Mouse (Mus musculus) midbrain, embryonic 10.5 days (tissue): ENCODE data around the gene Kdm4d. TPM values are rescaled to one million over a fixed set of nuclear protein-coding genes. Genes with fewer than 3 reads are reported as not detected.
A peak's percentile ranks its signal among the peaks of the same experiment; 100 is the strongest.
"Not testable (repeated sequence)": the region's sequence is repeated elsewhere in the genome, so short reads cannot be mapped to it uniquely, and the experiment has no call there.

ENCODE experiments used
- DNase-seq: peaks from one replicate; pipeline ENCODE4 v3.0.0-alpha.2; 2017; ENCODE audit warnings: low spot score
- H3K27ac ChIP-seq: fragments of 300-500 bp; sonication (generic); replicated peaks from 2 replicates; pipeline ENCODE4 v1.5.1; 2016; ENCODE audit warnings: mild to moderate bottlenecking
- H3K27me3 ChIP-seq: fragments of 300-500 bp; sonication (generic); 2 replicates; pipeline ENCODE4 v1.6.1; 2016; ENCODE audit warnings: low read depth, mild to moderate bottlenecking; ENCODE audit not compliant: poor library complexity, severe bottlenecking
- H3K36me3 ChIP-seq: fragments of 300-500 bp; sonication (generic); 2 replicates; pipeline ENCODE4 v1.6.1; 2016; ENCODE audit warnings: mild to moderate bottlenecking, moderate library complexity
- H3K4me1 ChIP-seq: fragments of 300-500 bp; sonication (generic); 2 replicates; pipeline ENCODE4 v1.6.1; 2016
- H3K4me3 ChIP-seq: fragments of 300-500 bp; sonication (generic); 2 replicates; pipeline ENCODE4 v1.5.1; 2016; ENCODE audit warnings: mild to moderate bottlenecking, moderate library complexity
- H3K9me3 ChIP-seq: fragments of 300-500 bp; sonication (generic); replicated peaks from 2 replicates; pipeline ENCODE4 v1.6.1; 2016; ENCODE audit warnings: mild to moderate bottlenecking
- WGBS: fragments of 180-500 bp; shearing (Covaris S2); methylation state at CpG from one replicate; pipeline ENCODE4 v1.1.7; 2016; 5-methylcytosine and 5-hydroxymethylcytosine counted together
- polyA plus RNA-seq: library from polyadenylated mRNA; unstranded; fragments of >200 nt; fragmentation: Nextera tagmentation; extraction: Ambion mirVana; gene quantifications from 2 replicates; pipeline ENCODE4 v1.2.1, GENCODE M21; 2016

The Kdm4d gene
- polyA plus RNA-seq, 1 experiment from 2014 or later = 0.15 TPM

GRCm38 (mm10) chr9:14518105-14518504 lies 17.8 kb upstream of the Kdm4d start:
- WGBS = 81% methylated on average over 3 of the region's 3 CpGs
- Histone ChIP-seq H3K36me3 (no peaks in the 10 kb centered on the region), H3K27me3 (no peaks in the 10 kb centered on the region), H3K27ac (no peak overlapping the region), H3K9me3 (no peaks in the 10 kb centered on the region), H3K4me3 (no peak overlapping the region), H3K4me1 (0 out of 2 replicates have a peak, but pooled peaks cover 8% of the 10 kb centered on the region)
- DNase-seq = no peak

- Histone ChIP-seq H3K36me3 (no peaks in the 10 kb centered on the region), H3K9me3 (no peaks in the 10 kb centered on the region), H3K4me1 (0 out of 2 replicates have a peak, but pooled peaks cover 8% of the 10 kb centered on the region), H3K27me3 (no peaks in the 10 kb centered on the region), H3K27ac (no peak overlapping the region), H3K4me3 (no peak overlapping the region)
- DNase-seq = no peak
- 72% methylated on average over 1 of the region's 1 CpGs for WGBS
Observed at GRCm38 (mm10) chr9:14517296-14517695, 17.0 kb upstream of the Kdm4d start.

- H3K27me3 ChIP-seq = no peaks in the 10 kb centered on the region
- 73% methylated on average over 9 of the region's 9 CpGs for WGBS
- no peaks in the 10 kb centered on the region for H3K4me1 ChIP-seq
- peak; percentile 51 for DNase-seq
- peaks cover 40% of the 10 kb centered on the region for H3K36me3 ChIP-seq
- H3K4me3 ChIP-seq = no peak overlapping the region
- no peaks in the 10 kb centered on the region for H3K9me3 ChIP-seq
- no peak overlapping the region for H3K27ac ChIP-seq
Observed at GRCm38 (mm10) chr9:14512633-14513445, 12.6 kb upstream of the Kdm4d start.

- Histone ChIP-seq H3K27ac (peak overlapping the region; percentile 86), H3K27me3 (no peaks in the 10 kb centered on the region), H3K4me1 (peaks cover 17% of the 10 kb centered on the region), H3K36me3 (peaks cover 40% of the 10 kb centered on the region), H3K4me3 (peak overlapping the region; percentile 90), H3K9me3 (no peaks in the 10 kb centered on the region)
- 4% methylated on average over 10 of the region's 10 CpGs for WGBS
- no peak for DNase-seq
Observed at GRCm38 (mm10) chr9:14500916-14501424, 688 bp upstream of the Kdm4d start.

- DNase-seq = no peak
- 82% methylated on average over 4 of the region's 4 CpGs for WGBS
- Histone ChIP-seq H3K4me3 (peak overlapping the region; percentile 90), H3K9me3 (no peaks in the 10 kb centered on the region), H3K36me3 (peaks cover 21% of the 10 kb centered on the region), H3K27me3 (no peaks in the 10 kb centered on the region), H3K4me1 (peaks cover 17% of the 10 kb centered on the region), H3K27ac (peak overlapping the region; percentile 86; the same call in 1 of the 2 replicates)
Observed at GRCm38 (mm10) chr9:14498896-14499705, 1.2 kb downstream of the Kdm4d start.

GRCm38 (mm10) chr9:14463668-14464067 lies 36.6 kb downstream of the Kdm4d start:
- not testable (repeated sequence) for H3K4me3 ChIP-seq, H3K9me3 ChIP-seq, H3K27me3 ChIP-seq, H3K4me1 ChIP-seq, H3K36me3 ChIP-seq, DNase-seq, H3K27ac ChIP-seq
- 76% methylated on average over 12 of the region's 12 CpGs for WGBS

GRCm38 (mm10) chr9:14462536-14462935 lies 37.7 kb downstream of the Kdm4d start:
- H3K9me3 ChIP-seq, H3K4me1 ChIP-seq, H3K27me3 ChIP-seq, H3K36me3 ChIP-seq, H3K4me3 ChIP-seq, H3K27ac ChIP-seq, DNase-seq: not testable (repeated sequence)
- 90% methylated on average over 1 of the region's 1 CpGs for WGBS

- DNase-seq = no peak
- no peaks in the 10 kb centered on the region for H3K9me3 ChIP-seq
- no peak overlapping the region for H3K4me3 ChIP-seq
- H3K27ac ChIP-seq = no peak overlapping the region
- no peaks in the 10 kb centered on the region for H3K27me3 ChIP-seq
- WGBS = 92% methylated on average over 3 of the region's 3 CpGs
- no peaks in the 10 kb centered on the region for H3K4me1 ChIP-seq
- H3K36me3 ChIP-seq = no peaks in the 10 kb centered on the region
Observed at GRCm38 (mm10) chr9:14456320-14456719, 44.0 kb downstream of the Kdm4d start.

GRCm38 (mm10) chr9:14451120-14451519 lies 49.2 kb downstream of the Kdm4d start:
- H3K36me3 ChIP-seq, H3K4me3 ChIP-seq, H3K9me3 ChIP-seq, H3K27me3 ChIP-seq, DNase-seq, H3K27ac ChIP-seq, H3K4me1 ChIP-seq: not testable (repeated sequence)
- 63% methylated on average over 8 of the region's 8 CpGs for WGBS

GRCm38 (mm10) chr9:14447086-14447485 lies 53.2 kb downstream of the Kdm4d start:
- not testable (repeated sequence) for DNase-seq, H3K27me3 ChIP-seq
- WGBS = 85% methylated on average over 2 of the region's 2 CpGs

GRCm38 (mm10) chr9:14440347-14440746 lies 59.9 kb downstream of the Kdm4d start:
- Histone ChIP-seq H3K27me3 (no peaks in the 10 kb centered on the region), H3K9me3 (no peaks in the 10 kb centered on the region), H3K27ac (no peak overlapping the region), H3K4me3 (no peak overlapping the region), H3K36me3 (no peaks in the 10 kb centered on the region), H3K4me1 (no peaks in the 10 kb centered on the region)
- 89% methylated on average over 1 of the region's 1 CpGs for WGBS
- DNase-seq = no peak

More at GRCm38 (mm10) chr9:14447086-14447485, 53.2 kb downstream of the Kdm4d start:
- H3K36me3 ChIP-seq, H3K27ac ChIP-seq, H3K4me1 ChIP-seq, H3K4me3 ChIP-seq, H3K9me3 ChIP-seq: not testable (repeated sequence)

- no peak for DNase-seq
- Histone ChIP-seq H3K36me3 (no peaks in the 10 kb centered on the region), H3K9me3 (no peaks in the 10 kb centered on the region), H3K4me3 (no peak overlapping the region), H3K27ac (no peak overlapping the region), H3K27me3 (no peaks in the 10 kb centered on the region), H3K4me1 (no peaks in the 10 kb centered on the region)
- 60% methylated on average over 11 of the region's 11 CpGs for WGBS
Observed at GRCm38 (mm10) chr9:14433252-14433939, 66.9 kb downstream of the Kdm4d start.
